Mouse (Mus musculus): ENCODE measurements around the gene Apaf1. TPM values are rescaled to one million over a fixed set of nuclear protein-coding genes. Genes with fewer than 3 reads are reported as not detected.
A peak's percentile ranks its signal among the peaks of the same experiment; 100 is the strongest.

Gene Apaf1
- total RNA-seq, 1 experiment: 25.7 TPM

GRCm38 (mm10) chr10:91127395-91127794 lies 44.8 kb upstream of the Apaf1 start:
- no peak for DNase-seq (ENCODE audit: low read depth, low spot score)
- Histone ChIP-seq H3K27ac (ENCODE audit: insufficient read depth, low read depth, low read length, poor library complexity, severe bottlenecking) (no peak overlapping the region), H3K4me1 (ENCODE audit: control insufficient read depth in 2 of 2, insufficient read depth in 2 of 2, low read length in 2 of 2, poor library complexity in 1 of 2) (peaks cover 2 to 3% of the 10 kb centered on the region in 2 experiments; a peak in 2 of 4 replicates), H3K4me3 (ENCODE audit: insufficient read depth in 1 of 2, low read depth in 1 of 2, low read length in 2 of 2, poor library complexity in 1 of 2, severe bottlenecking in 1 of 2) (no peak overlapping the region), H3K36me3 (ENCODE audit: control insufficient read depth, insufficient read depth, low read length, poor library complexity, severe bottlenecking) (no peaks in the 10 kb centered on the region; the same call in 1 of the 2 replicates), H3K9me3 (ENCODE audit: control insufficient read depth, insufficient read depth, low read depth, low read length) (no peaks in the 10 kb centered on the region), H3K9ac (ENCODE audit: insufficient read depth, low read depth, low read length, poor library complexity, severe bottlenecking) (no peak overlapping the region)
- TF ChIP-seq CHD2 (IDR thresholded peaks at IDR 0.05; ENCODE audit: low read depth, low read length) (no peak), ZNF384 (IDR thresholded peaks at IDR 0.05; ENCODE audit: low read depth, low read length) (no peak), HCFC1 (IDR thresholded peaks at IDR 0.05; ENCODE audit: borderline replicate concordance, insufficient read depth, low read length) (no peak), ZC3H11A (IDR thresholded peaks at IDR 0.05; ENCODE audit: borderline replicate concordance, low read depth, low read length) (no peak), MAFK (IDR thresholded peaks at IDR 0.05; ENCODE audit: insufficient read depth, low read depth, low read length) (no peak)
- in situ Hi-C loops (cut with MboI; ENCODE audit: low sequenced_read_pairs in 2 of 2, unreplicated experiment in 2 of 2): no loop called here

- H3K36me3 ChIP-seq (ENCODE audit: control insufficient read depth, insufficient read depth, low read length, poor library complexity, severe bottlenecking): peaks cover 4% of the 10 kb centered on the region
- no peak overlapping the region for H3K4me3 ChIP-seq (ENCODE audit: insufficient read depth in 1 of 2, low read depth in 1 of 2, low read length in 2 of 2, poor library complexity in 1 of 2, severe bottlenecking in 1 of 2)
- no peak for TF ChIP-seq ZNF384 (IDR thresholded peaks at IDR 0.05; ENCODE audit: low read depth, low read length)
- no peak for TF ChIP-seq ZC3H11A (IDR thresholded peaks at IDR 0.05; ENCODE audit: borderline replicate concordance, low read depth, low read length)
- TF ChIP-seq CHD2 (IDR thresholded peaks at IDR 0.05; ENCODE audit: low read depth, low read length): no peak
- TF ChIP-seq HCFC1 (IDR thresholded peaks at IDR 0.05; ENCODE audit: borderline replicate concordance, insufficient read depth, low read length): no peak
- no peak for TF ChIP-seq MAFK (IDR thresholded peaks at IDR 0.05; ENCODE audit: insufficient read depth, low read depth, low read length)
- DNase-seq (ENCODE audit: low read depth, low spot score): no peak
- no peaks in the 10 kb centered on the region for H3K9me3 ChIP-seq (ENCODE audit: control insufficient read depth, insufficient read depth, low read depth, low read length)
- in situ Hi-C loops (cut with MboI; ENCODE audit: low sequenced_read_pairs in 2 of 2, unreplicated experiment in 2 of 2): no loop called here
- H3K27ac ChIP-seq (ENCODE audit: insufficient read depth, low read depth, low read length, poor library complexity, severe bottlenecking): no peak overlapping the region
- no peak overlapping the region for H3K9ac ChIP-seq (ENCODE audit: insufficient read depth, low read depth, low read length, poor library complexity, severe bottlenecking)
- H3K4me1 ChIP-seq (ENCODE audit: control insufficient read depth in 2 of 2, insufficient read depth in 2 of 2, low read length in 2 of 2, poor library complexity in 1 of 2): peaks cover 3% of the 10 kb centered on the region in 2 experiments; a peak in 3 of 4 replicates
Measured at GRCm38 (mm10) chr10:91126618-91127355, 44.2 kb upstream of the Apaf1 start.

- Histone ChIP-seq H3K9me3 (ENCODE audit: control insufficient read depth, insufficient read depth, low read depth, low read length) (no peaks in the 10 kb centered on the region), H3K36me3 (ENCODE audit: control insufficient read depth, insufficient read depth, low read length, poor library complexity, severe bottlenecking) (peaks cover 17% of the 10 kb centered on the region), H3K27ac (ENCODE audit: insufficient read depth, low read depth, low read length, poor library complexity, severe bottlenecking) (peak within 1 kb of the TSS; percentile 77), H3K4me1 (ENCODE audit: control insufficient read depth in 2 of 2, insufficient read depth in 2 of 2, low read length in 2 of 2, poor library complexity in 1 of 2) (peaks cover 3 to 4% of the 10 kb centered on the region in 2 experiments; a peak in 3 of 4 replicates), H3K9ac (ENCODE audit: insufficient read depth, low read depth, low read length, poor library complexity, severe bottlenecking) (peak within 1 kb of the TSS; percentile 91), H3K4me3 (ENCODE audit: insufficient read depth in 1 of 2, low read depth in 1 of 2, low read length in 2 of 2, poor library complexity in 1 of 2, severe bottlenecking in 1 of 2) (peak within 1 kb of the TSS; percentile 76 to 90)
- TF ChIP-seq MAFK (IDR thresholded peaks at IDR 0.05; ENCODE audit: insufficient read depth, low read depth, low read length) (0 out of 2 replicates have a peak, but pooled peaks have one; percentile 31), HCFC1 (IDR thresholded peaks at IDR 0.05; ENCODE audit: borderline replicate concordance, insufficient read depth, low read length) (peak; percentile 55; the same call in 1 of the 2 replicates), ZC3H11A (IDR thresholded peaks at IDR 0.05; ENCODE audit: borderline replicate concordance, low read depth, low read length) (no peak), CHD2 (IDR thresholded peaks at IDR 0.05; ENCODE audit: low read depth, low read length) (no peak), ZNF384 (IDR thresholded peaks at IDR 0.05; ENCODE audit: low read depth, low read length) (peak; percentile 98)
- DNase-seq (ENCODE audit: low read depth, low spot score): peak; percentile 99
- in situ Hi-C loops (cut with MboI; ENCODE audit: low sequenced_read_pairs in 2 of 2, unreplicated experiment in 2 of 2): no loop called here
Measured at GRCm38 (mm10) chr10:91123828-91124822, 41.6 kb upstream of the Apaf1 start, which contains the start of gene Slc25a3. Slc25a3 (minus strand) TSS chr10:91124059.

- Histone ChIP-seq H3K9me3 (ENCODE audit: control insufficient read depth, insufficient read depth, low read depth, low read length) (no peaks in the 10 kb centered on the region), H3K4me1 (ENCODE audit: control insufficient read depth in 2 of 2, insufficient read depth in 2 of 2, low read length in 2 of 2, poor library complexity in 1 of 2) (peaks cover 3 to 4% of the 10 kb centered on the region in 2 experiments; a peak in 3 of 4 replicates), H3K9ac (ENCODE audit: insufficient read depth, low read depth, low read length, poor library complexity, severe bottlenecking) (peak overlapping the region; percentile 91), H3K36me3 (ENCODE audit: control insufficient read depth, insufficient read depth, low read length, poor library complexity, severe bottlenecking) (peaks cover 21% of the 10 kb centered on the region), H3K27ac (ENCODE audit: insufficient read depth, low read depth, low read length, poor library complexity, severe bottlenecking) (peak overlapping the region; percentile 77), H3K4me3 (ENCODE audit: insufficient read depth in 1 of 2, low read depth in 1 of 2, low read length in 2 of 2, poor library complexity in 1 of 2, severe bottlenecking in 1 of 2) (peak overlapping the region; percentile 76 to 90)
- in situ Hi-C loops (cut with MboI; ENCODE audit: low sequenced_read_pairs in 2 of 2, unreplicated experiment in 2 of 2): no loop called here
- TF ChIP-seq MAFK (IDR thresholded peaks at IDR 0.05; ENCODE audit: insufficient read depth, low read depth, low read length): no peak
- TF ChIP-seq ZNF384 (IDR thresholded peaks at IDR 0.05; ENCODE audit: low read depth, low read length): no peak
- no peak for TF ChIP-seq HCFC1 (IDR thresholded peaks at IDR 0.05; ENCODE audit: borderline replicate concordance, insufficient read depth, low read length)
- no peak for TF ChIP-seq CHD2 (IDR thresholded peaks at IDR 0.05; ENCODE audit: low read depth, low read length)
- no peak for TF ChIP-seq ZC3H11A (IDR thresholded peaks at IDR 0.05; ENCODE audit: borderline replicate concordance, low read depth, low read length)
- no peak for DNase-seq (ENCODE audit: low read depth, low spot score)
Measured at GRCm38 (mm10) chr10:91123281-91123827, 40.8 kb upstream of the Apaf1 start.
